Mouse (Mus musculus) Muller cell, postnatal 12 days (primary cell): ENCODE data around the gene Chodl.

Source experiments
- DNase-seq: peaks from one replicate; pipeline ENCODE4 v3.0.0-alpha.2; 2015; ENCODE audit errors: inconsistent ontology term

Chodl gene

DNA sequence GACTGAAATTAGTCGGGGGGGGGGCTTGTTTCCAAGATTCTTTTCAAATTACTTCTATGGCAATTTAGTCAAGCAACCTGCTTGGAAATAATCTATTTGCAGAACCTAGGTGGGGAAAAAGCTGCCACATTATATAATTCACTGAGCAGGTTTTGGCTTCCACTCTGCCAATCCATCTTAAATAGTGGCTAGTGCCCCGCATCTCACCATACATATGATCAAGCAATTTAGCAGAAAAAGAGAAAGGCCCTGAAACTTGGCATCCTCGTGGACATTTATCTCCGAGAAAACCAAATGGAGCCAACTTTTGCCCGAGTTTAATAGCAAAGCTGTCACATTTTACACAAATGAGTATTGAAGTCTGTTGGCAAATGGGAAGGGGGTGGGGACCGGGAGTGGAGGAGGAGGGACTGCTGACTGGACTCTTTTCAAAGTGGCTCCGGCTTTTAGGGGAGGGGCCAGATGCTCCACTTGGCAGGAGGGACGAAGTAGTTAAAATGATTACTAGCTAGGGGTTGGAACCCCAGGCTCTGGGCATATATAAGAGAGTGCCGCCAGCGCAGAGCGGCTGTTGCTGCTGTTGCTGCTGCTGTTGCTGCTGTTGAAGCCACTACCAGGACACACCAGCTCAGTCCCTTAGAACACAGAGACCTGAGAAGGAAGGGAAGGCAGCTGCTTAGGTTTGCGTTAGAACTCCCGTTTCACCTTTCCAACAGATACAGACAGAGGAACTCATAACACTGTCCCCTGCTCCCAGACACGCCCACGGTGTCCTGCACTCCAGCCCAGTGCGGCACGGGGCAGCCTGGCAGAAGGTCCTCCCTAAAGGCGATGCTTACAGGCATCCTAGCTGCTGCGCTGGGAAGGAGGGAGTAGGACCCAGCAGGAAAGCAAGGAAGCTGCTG, at the start of gene Chodl:
Chodl (plus strand) TSS at position 567 of the 905 bp plus-strand sequence.
- DNase-seq: peak; percentile 77

DNA sequence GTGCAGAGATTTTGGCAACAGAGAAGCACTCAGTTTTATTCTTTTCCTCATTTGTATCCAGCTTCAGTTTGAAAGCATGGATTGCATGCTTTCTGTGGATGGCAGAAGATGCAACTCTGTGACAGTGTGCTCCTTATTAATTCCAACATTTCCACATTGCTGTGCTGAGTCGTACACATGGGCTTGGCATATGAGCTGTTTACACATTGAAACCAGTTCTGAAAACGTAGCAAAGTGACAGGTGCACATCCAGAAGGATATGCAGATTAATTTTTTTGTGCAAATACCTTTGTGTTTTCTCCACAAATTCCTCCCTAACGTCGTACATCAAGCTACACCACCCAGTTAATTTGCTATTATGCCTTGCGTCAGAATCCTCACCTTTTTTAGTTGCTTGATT, 8.1 kb upstream of the Chodl start:
- no peak for DNase-seq

DNA sequence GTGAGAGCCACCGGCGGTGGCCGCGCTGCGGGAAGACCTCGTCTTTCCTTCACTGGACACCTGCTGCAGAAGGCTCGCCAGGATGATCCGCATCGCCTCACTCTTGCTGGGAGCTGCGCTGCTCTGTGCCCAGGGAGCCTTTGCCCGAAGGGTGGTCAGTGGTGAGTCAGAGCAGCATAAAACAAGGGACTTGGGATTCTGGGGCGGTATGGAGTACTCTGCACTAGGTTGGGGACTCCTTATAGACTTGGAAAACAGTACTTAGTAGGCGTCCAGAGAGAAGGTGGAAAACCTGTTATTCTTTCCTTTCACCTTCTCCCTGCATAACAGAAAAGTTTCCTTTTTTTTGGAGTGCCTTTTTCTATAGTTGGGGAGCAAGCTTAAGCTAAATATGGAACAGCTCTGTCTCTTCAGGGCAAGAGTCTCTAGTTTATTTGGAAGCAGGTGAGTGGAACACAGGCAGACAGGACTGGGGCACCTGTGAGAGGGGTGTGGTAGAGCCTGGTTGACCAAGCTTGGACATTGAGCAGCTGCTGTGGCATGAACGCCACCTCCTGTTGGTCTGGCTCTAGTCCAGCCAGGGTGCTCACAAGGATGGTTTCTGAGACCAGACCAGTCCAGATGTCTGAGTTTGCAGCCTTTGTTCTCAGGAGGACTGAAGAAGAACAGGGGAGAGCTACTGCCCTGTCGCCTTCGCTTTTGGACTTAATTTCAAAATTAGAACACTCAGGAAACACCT, 708 bp downstream of the Chodl start:
- no peak for DNase-seq

DNA sequence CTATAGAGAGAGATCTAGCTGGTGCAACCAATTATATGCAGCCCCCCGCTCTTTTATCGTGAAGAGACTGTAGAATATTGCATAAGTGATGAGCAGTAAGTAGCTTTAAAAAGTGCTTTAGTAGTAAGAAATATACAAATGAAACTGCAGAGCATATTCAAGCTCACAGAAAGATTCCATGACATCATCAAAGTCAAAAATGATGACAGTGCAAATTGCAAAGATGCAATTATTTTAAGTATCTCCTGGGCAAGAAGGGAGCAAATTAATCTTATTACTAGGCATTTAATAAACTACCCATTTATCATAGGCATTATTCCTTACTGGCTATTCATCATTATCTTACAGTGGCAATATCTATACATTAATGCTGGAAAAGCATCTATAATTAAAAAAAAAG, 3.5 kb downstream of the Chodl start:
- no peak for DNase-seq

GRCm38 (mm10) chr16:78937755-78938154, 7.0 kb downstream of the Chodl start:
- DNase-seq: no peak

- peak; percentile 19 for DNase-seq
These were observed 19.6 kb downstream of the Chodl start for GRCm38 (mm10) chr16:78950359-78950758.

GRCm38 (mm10) chr16:78957434-78957833, 26.7 kb downstream of the Chodl start:
- no peak for DNase-seq

DNA sequence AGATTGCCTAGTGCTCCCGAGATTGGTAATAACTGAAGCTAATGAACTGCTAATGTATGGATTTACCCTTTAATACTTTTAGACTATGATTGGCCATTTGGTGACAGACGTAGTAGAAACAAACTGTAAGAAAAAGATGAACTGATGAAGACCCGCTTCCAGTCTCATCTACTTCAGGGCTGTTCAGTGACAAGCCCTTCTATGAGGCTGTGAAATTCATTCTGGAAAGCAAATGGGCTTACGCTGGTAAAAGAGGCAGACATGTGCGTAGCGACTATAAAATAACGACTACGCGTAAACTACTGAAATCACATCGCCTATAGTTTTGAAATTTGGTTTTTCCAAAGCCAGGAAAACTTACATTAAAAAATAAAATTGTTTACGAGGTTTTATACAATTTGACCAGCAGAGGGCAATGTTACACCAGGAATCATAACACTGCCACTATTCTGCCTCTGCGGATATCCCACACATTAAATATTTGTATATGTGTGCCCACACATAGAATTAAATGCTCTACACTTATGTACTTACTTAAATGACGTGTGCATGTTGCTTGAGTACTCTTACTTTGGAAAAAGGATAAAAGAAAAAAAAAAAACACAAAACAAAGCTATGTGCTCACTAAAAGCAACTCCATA, 38.5 kb downstream of the Chodl start:
- peak; percentile 7 for DNase-seq

- no peak for DNase-seq
These were observed 43.4 kb downstream of the Chodl start for GRCm38 (mm10) chr16:78974099-78974498.

GRCm38 (mm10) chr16:78976384-78976783, 45.6 kb downstream of the Chodl start:
- DNase-seq: no peak
